Mouse (Mus musculus) neural tube, embryonic 12.5 days (tissue): ENCODE results near the gene Pi4ka. TPM values are rescaled to one million over a fixed set of nuclear protein-coding genes. Genes with fewer than 3 reads are reported as not detected.

ENCODE experiments used
- ATAC-seq: fragments of 200-750 bp; cut with Nextera tagmentation; 2 replicates; pipeline ENCODE4 v1.8.0; 2017; ENCODE audit warnings: low read depth, mild to moderate bottlenecking, moderate TSS enrichment, moderate library complexity; ENCODE audit not compliant: low FRiP score
- H3K27ac ChIP-seq: fragments of 300-500 bp; sonication (generic); 2 replicates; pipeline ENCODE4 v1.5.1; 2016
- H3K27me3 ChIP-seq: fragments of 300-500 bp; sonication (generic); replicated peaks from 2 replicates; pipeline ENCODE4 v1.6.1; 2016; ENCODE audit warnings: mild to moderate bottlenecking
- H3K36me3 ChIP-seq: fragments of 300-500 bp; sonication (generic); 2 replicates; pipeline ENCODE4 v1.6.1; 2016; ENCODE audit warnings: mild to moderate bottlenecking
- H3K4me1 ChIP-seq: fragments of 300-500 bp; sonication (generic); 2 replicates; pipeline ENCODE4 v1.6.1; 2016
- H3K4me2 ChIP-seq: fragments of 300-500 bp; sonication (generic); replicated peaks from 2 replicates; pipeline ENCODE4 v1.6.1; 2016; ENCODE audit warnings: mild to moderate bottlenecking
- H3K4me3 ChIP-seq: fragments of 300-500 bp; sonication (generic); 2 replicates; pipeline ENCODE4 v1.5.1; 2016
- H3K9ac ChIP-seq: fragments of 300-500 bp; sonication (generic); 2 replicates; pipeline ENCODE4 v1.6.1; 2016; ENCODE audit warnings: mild to moderate bottlenecking
- H3K9me3 ChIP-seq: fragments of 300-500 bp; sonication (generic); 2 replicates; pipeline ENCODE4 v1.6.1; 2016; ENCODE audit warnings: mild to moderate bottlenecking
- WGBS: fragments of 180-500 bp; shearing (Covaris S2); methylation state at CpG from one replicate; pipeline ENCODE4 v1.1.7; 2016; 5-methylcytosine and 5-hydroxymethylcytosine counted together
- polyA plus RNA-seq: library from polyadenylated mRNA; unstranded; fragments of >200 nt; fragmentation: Nextera tagmentation; extraction: Ambion mirVana; gene quantifications from 2 replicates; pipeline ENCODE4 v1.2.1, GENCODE M21; 2016

The Pi4ka gene
- polyA plus RNA-seq, 1 experiment from 2014 or later = 61.8 TPM

GRCm38 (mm10) chr16:17291016-17291415 lies 115.1 kb downstream of the Pi4ka start:
- no peak for ATAC-seq
- H3K4me2 ChIP-seq = no peak overlapping the region
- 94% methylated on average over 2 of the region's 2 CpGs for WGBS
- H3K4me1 ChIP-seq = no peaks in the 10 kb centered on the region
- H3K9ac ChIP-seq = no peak overlapping the region
- no peak overlapping the region for H3K27ac ChIP-seq
- H3K27me3 ChIP-seq = no peaks in the 10 kb centered on the region
- H3K9me3 ChIP-seq = no peaks in the 10 kb centered on the region
- H3K36me3 ChIP-seq = peaks cover 70% of the 10 kb centered on the region
- H3K4me3 ChIP-seq = no peak overlapping the region

GRCm38 (mm10) chr16:17287103-17287502 lies 119.0 kb downstream of the Pi4ka start:
- Histone ChIP-seq H3K4me3 (no peak overlapping the region), H3K27ac (no peak overlapping the region), H3K36me3 (peaks cover 85% of the 10 kb centered on the region), H3K27me3 (no peaks in the 10 kb centered on the region), H3K9me3 (no peaks in the 10 kb centered on the region), H3K9ac (no peak overlapping the region), H3K4me2 (no peak overlapping the region), H3K4me1 (no peaks in the 10 kb centered on the region)
- 82% methylated on average over 2 of the region's 2 CpGs for WGBS
- no peak for ATAC-seq

GRCm38 (mm10) chr16:17283151-17283550 lies 123.0 kb downstream of the Pi4ka start:
- H3K36me3 ChIP-seq = peaks cover 74% of the 10 kb centered on the region
- no peak overlapping the region for H3K27ac ChIP-seq
- no peak overlapping the region for H3K4me2 ChIP-seq
- H3K9me3 ChIP-seq = no peaks in the 10 kb centered on the region
- 88% methylated on average over 6 of the region's 6 CpGs for WGBS
- H3K4me3 ChIP-seq = no peak overlapping the region
- H3K4me1 ChIP-seq = peaks cover 1% of the 10 kb centered on the region
- H3K9ac ChIP-seq = no peak overlapping the region
- ATAC-seq = no peak
- peaks cover 15% of the 10 kb centered on the region for H3K27me3 ChIP-seq

- Histone ChIP-seq H3K4me2 (no peak overlapping the region), H3K27me3 (peaks cover 30% of the 10 kb centered on the region), H3K27ac (no peak overlapping the region), H3K9ac (no peak overlapping the region), H3K4me1 (peaks cover 21% of the 10 kb centered on the region), H3K9me3 (no peaks in the 10 kb centered on the region), H3K36me3 (peaks cover 50% of the 10 kb centered on the region), H3K4me3 (no peak overlapping the region)
- 93% methylated on average over 11 of the region's 11 CpGs for WGBS
- ATAC-seq = no peak
Observed at GRCm38 (mm10) chr16:17280471-17280870, 125.6 kb downstream of the Pi4ka start.

- Histone ChIP-seq H3K4me3 (peak overlapping the region; percentile 27), H3K4me1 (peaks cover 21% of the 10 kb centered on the region), H3K9me3 (no peaks in the 10 kb centered on the region), H3K36me3 (peaks cover 22% of the 10 kb centered on the region), H3K27ac (no peak overlapping the region), H3K9ac (no peak overlapping the region), H3K27me3 (peaks cover 30% of the 10 kb centered on the region), H3K4me2 (peak overlapping the region; percentile 93)
- ATAC-seq = peak; percentile 19; the same call in 1 of the 2 replicates
- 3% methylated on average over 61 of the region's 61 CpGs for WGBS
Observed at GRCm38 (mm10) chr16:17277342-17278211, 128.5 kb downstream of the Pi4ka start.

GRCm38 (mm10) chr16:17276164-17277151 lies 129.7 kb downstream of the Pi4ka start:
- ATAC-seq = peak; percentile 87
- Histone ChIP-seq H3K4me3 (peak overlapping the region; percentile 51), H3K9me3 (no peaks in the 10 kb centered on the region), H3K27ac (peak overlapping the region; percentile 37; the same call in 1 of the 2 replicates), H3K4me1 (peaks cover 21% of the 10 kb centered on the region), H3K4me2 (peak overlapping the region; percentile 93), H3K27me3 (peaks cover 30% of the 10 kb centered on the region), H3K9ac (peak overlapping the region; percentile 48), H3K36me3 (peaks cover 11% of the 10 kb centered on the region)
- WGBS = under 1% methylated on average over 62 of the region's 62 CpGs

GRCm38 (mm10) chr16:17275721-17276120 lies 130.4 kb downstream of the Pi4ka start, which contains the start of gene Tmem191c:
Gene Tmem191c (plus strand): TSS chr16:17276077.
- Histone ChIP-seq H3K4me2 (peak within 1 kb of the TSS; percentile 93), H3K27ac (peak within 1 kb of the TSS; percentile 37; the same call in 1 of the 2 replicates), H3K9ac (peak within 1 kb of the TSS; percentile 48), H3K9me3 (peaks cover 4% of the 10 kb centered on the region; the same call in 1 of the 2 replicates), H3K27me3 (peaks cover 30% of the 10 kb centered on the region), H3K4me3 (peak within 1 kb of the TSS; percentile 51), H3K36me3 (peaks cover 5% of the 10 kb centered on the region; the same call in 1 of the 2 replicates), H3K4me1 (peaks cover 21% of the 10 kb centered on the region)
- ATAC-seq = no peak
- 56% methylated on average over 7 of the region's 7 CpGs for WGBS

GRCm38 (mm10) chr16:17271856-17272255 lies 134.3 kb downstream of the Pi4ka start:
- WGBS = 74% methylated on average over 6 of the region's 6 CpGs
- ATAC-seq = no peak

GRCm38 (mm10) chr16:17271124-17271523 lies 135.0 kb downstream of the Pi4ka start:
- 76% methylated on average over 4 of the region's 4 CpGs for WGBS
- Histone ChIP-seq H3K4me2 (no peak overlapping the region), H3K27ac (no peak overlapping the region), H3K36me3 (peaks cover 3% of the 10 kb centered on the region), H3K9ac (no peak overlapping the region), H3K9me3 (peaks cover 6% of the 10 kb centered on the region; the same call in 1 of the 2 replicates), H3K4me3 (no peak overlapping the region), H3K27me3 (no peaks in the 10 kb centered on the region), H3K4me1 (no peaks in the 10 kb centered on the region)
- ATAC-seq = no peak

More at GRCm38 (mm10) chr16:17271856-17272255, 134.3 kb downstream of the Pi4ka start:
- peaks cover 7% of the 10 kb centered on the region for H3K4me1 ChIP-seq
- no peak overlapping the region for H3K9ac ChIP-seq
- H3K36me3 ChIP-seq = peaks cover 3% of the 10 kb centered on the region
- peaks cover 1% of the 10 kb centered on the region for H3K27me3 ChIP-seq
- H3K4me2 ChIP-seq = no peak overlapping the region
- H3K9me3 ChIP-seq = peaks cover 6% of the 10 kb centered on the region; the same call in 1 of the 2 replicates
- no peak overlapping the region for H3K4me3 ChIP-seq
- no peak overlapping the region for H3K27ac ChIP-seq

- H3K9me3 ChIP-seq = peaks cover 6% of the 10 kb centered on the region; the same call in 1 of the 2 replicates
- 93% methylated on average over 5 of the region's 5 CpGs for WGBS
- H3K4me2 ChIP-seq = no peak overlapping the region
- H3K4me3 ChIP-seq = no peak overlapping the region
- H3K27me3 ChIP-seq = no peaks in the 10 kb centered on the region
- no peak overlapping the region for H3K27ac ChIP-seq
- no peaks in the 10 kb centered on the region for H3K4me1 ChIP-seq
- ATAC-seq = no peak
- peaks cover 3% of the 10 kb centered on the region for H3K36me3 ChIP-seq
- no peak overlapping the region for H3K9ac ChIP-seq
Observed at GRCm38 (mm10) chr16:17269872-17270271, 136.2 kb downstream of the Pi4ka start.

- H3K4me2 ChIP-seq = no peak overlapping the region
- H3K27ac ChIP-seq = no peak overlapping the region
- no peak overlapping the region for H3K4me3 ChIP-seq
- H3K9ac ChIP-seq = no peak overlapping the region
- H3K4me1 ChIP-seq = no peaks in the 10 kb centered on the region
- no peaks in the 10 kb centered on the region for H3K27me3 ChIP-seq
- peaks cover 6% of the 10 kb centered on the region; the same call in 1 of the 2 replicates for H3K9me3 ChIP-seq
- H3K36me3 ChIP-seq = peaks cover 3% of the 10 kb centered on the region
- ATAC-seq = no peak
- WGBS = 71% methylated on average over 5 of the region's 5 CpGs
Observed at GRCm38 (mm10) chr16:17267937-17268336, 138.2 kb downstream of the Pi4ka start.
